Mouse (Mus musculus): ENCODE results near the gene Git2. TPM values are rescaled to one million over a fixed set of nuclear protein-coding genes. Genes with fewer than 3 reads are reported as not detected.

Gene Git2
- total and polyA plus RNA-seq, 3 experiments: 24.0 to 71.7 (median 64.9) TPM

GRCm38 (mm10) chr5:114707265-114708068 is 67.8 kb downstream of the Git2 start, which contains the start of gene Tchp (continued):
- TF ChIP-seq ZKSCAN1 (IDR thresholded peaks at IDR 0.05; ENCODE audit: low read depth, low read length): no peak
- peak; percentile 30; the same call in 1 of the 2 replicates for TF ChIP-seq TCF12 (IDR thresholded peaks at IDR 0.05; ENCODE audit: low read depth, low read length)
- no peak for TF ChIP-seq USF2 (IDR thresholded peaks at IDR 0.05; ENCODE audit: borderline replicate concordance in 1 of 2, insufficient read depth in 1 of 2, low read depth in 1 of 2, low read length in 2 of 2)

- H3K9me3 ChIP-seq (replicated peaks; ENCODE audit: insufficient read depth, low read length): no peaks in the 10 kb centered on the region
- H3K79me2 ChIP-seq (ENCODE audit: control insufficient read depth, insufficient read depth, low read length, poor library complexity): peaks cover under 1% of the 10 kb centered on the region; the same call in 1 of the 2 replicates
- peaks cover 0 to 11% of the 10 kb centered on the region in 2 experiments; a peak in 2 of 4 replicates for H3K4me1 ChIP-seq (ENCODE audit: control insufficient read depth in 1 of 2, insufficient read depth in 2 of 2, low read length in 2 of 2)
- peak; percentile 76 for DNase-seq (ENCODE audit: low read depth, low spot score)
- no peak overlapping the region for H3K27ac ChIP-seq (ENCODE audit: control insufficient read depth, low read depth, low read length)
- H3K36me3 ChIP-seq (ENCODE audit: control insufficient read depth in 1 of 2, insufficient read depth in 2 of 2, low read length in 2 of 2): peaks cover 0 to 3% of the 10 kb centered on the region in 2 experiments; a peak in 2 of 4 replicates
- H3K9ac ChIP-seq (ENCODE audit: control insufficient read depth, low read depth, low read length, poor library complexity, severe bottlenecking): no peak overlapping the region
- H3K4me3 ChIP-seq (ENCODE audit: control insufficient read depth in 1 of 2, insufficient read depth in 1 of 2, low read depth in 2 of 2, low read length in 2 of 2): no peak overlapping the region
- H3K27me3 ChIP-seq (ENCODE audit: control insufficient read depth in 1 of 2, insufficient read depth in 2 of 2, low read length in 2 of 2): no peaks in the 10 kb centered on the region
- no peak for TF ChIP-seq MAX (IDR thresholded peaks at IDR 0.05; ENCODE audit: low read length)
- TF ChIP-seq MYB (IDR thresholded peaks at IDR 0.05; ENCODE audit: low read depth, low read length): no peak
- no peak for TF ChIP-seq BHLHE40 (IDR thresholded peaks at IDR 0.05; ENCODE audit: borderline replicate concordance, low read depth, low read length)
- no peak for TF ChIP-seq CHD2 (IDR thresholded peaks at IDR 0.05; ENCODE audit: low read length)
- no peak for TF ChIP-seq MXI1 (IDR thresholded peaks at IDR 0.05; ENCODE audit: low read depth, low read length)
- no peak for TF ChIP-seq ZMIZ1 (IDR thresholded peaks at IDR 0.05; ENCODE audit: low read depth, low read length)
- peak; percentile 46; the same call in 1 of the 2 replicates for TF ChIP-seq GATA1 (IDR thresholded peaks at IDR 0.05; ENCODE audit: low read depth, low read length)
- TF ChIP-seq SIN3A (IDR thresholded peaks at IDR 0.05; ENCODE audit: low read length): peak; percentile 54
- no peak for TF ChIP-seq EP300 (IDR thresholded peaks at IDR 0.05; ENCODE audit: low read depth in 1 of 2, low read length in 2 of 2)
- peak; percentile 76 for TF ChIP-seq SMC3 (IDR thresholded peaks at IDR 0.05; ENCODE audit: low read depth, low read length)
- no peak for TF ChIP-seq JUND (IDR thresholded peaks at IDR 0.05; ENCODE audit: low read depth, low read length)
- peak; percentile 59 to 85 (median 75) for TF ChIP-seq CTCF (IDR thresholded peaks at IDR 0.05 in 2 of 3, conservative IDR thresholded peaks at IDR 0.05 in 1 of 3; ENCODE audit: control insufficient read depth in 1 of 3, insufficient read depth in 1 of 3, low read depth in 2 of 3, low read length in 3 of 3, poor library complexity in 1 of 3, severe bottlenecking in 1 of 3)
- TF ChIP-seq NELFE (IDR thresholded peaks at IDR 0.05; ENCODE audit: low read depth, low read length): no peak
- TF ChIP-seq RAD21 (IDR thresholded peaks at IDR 0.05; ENCODE audit: low read depth, low read length): peak; percentile 87
- TF ChIP-seq USF1 (IDR thresholded peaks at IDR 0.05; ENCODE audit: low read depth, low read length): no peak
- TF ChIP-seq RCOR1 (IDR thresholded peaks at IDR 0.05; ENCODE audit: low read depth, low read length): no peak
- TF ChIP-seq E2F4 (IDR thresholded peaks at IDR 0.05; ENCODE audit: borderline replicate concordance, low read depth, low read length): no peak
- TF ChIP-seq ELF1 (IDR thresholded peaks at IDR 0.05; ENCODE audit: low read depth, low read length): no peak
- no peak for TF ChIP-seq CHD1 (IDR thresholded peaks at IDR 0.05; ENCODE audit: low read depth, low read length)
- TF ChIP-seq USF2 (IDR thresholded peaks at IDR 0.05; ENCODE audit: borderline replicate concordance in 1 of 2, insufficient read depth in 1 of 2, low read depth in 1 of 2, low read length in 2 of 2): no peak
- TF ChIP-seq UBTF (IDR thresholded peaks at IDR 0.05; ENCODE audit: borderline replicate concordance, insufficient read depth, low read depth, low read length): no peak
- TF ChIP-seq NRF1 (IDR thresholded peaks at IDR 0.05; ENCODE audit: insufficient read depth, low read depth, low read length, poor library complexity, severe bottlenecking): no peak
- no peak for TF ChIP-seq POLR2AphosphoS5 (IDR thresholded peaks at IDR 0.05; ENCODE audit: borderline replicate concordance, low read depth, low read length)
- peak; percentile 51 for TF ChIP-seq TAL1 (IDR thresholded peaks at IDR 0.05; ENCODE audit: low read length)
- peak; percentile 34; the same call in 1 of the 2 replicates for TF ChIP-seq ETS1 (IDR thresholded peaks at IDR 0.05; ENCODE audit: low read depth, low read length)
- TF ChIP-seq TCF12 (IDR thresholded peaks at IDR 0.05; ENCODE audit: low read depth, low read length): peak; percentile 11; the same call in 1 of the 2 replicates
- 0 out of 2 replicates have a peak, but pooled peaks have one; percentile 27 for TF ChIP-seq MYC (IDR thresholded peaks at IDR 0.05; ENCODE audit: low read depth, low read length)
- TF ChIP-seq POLR2AphosphoS2 (IDR thresholded peaks at IDR 0.05; ENCODE audit: low read length): no peak
- TF ChIP-seq ZC3H11A (IDR thresholded peaks at IDR 0.05; ENCODE audit: low read depth, low read length): peak; percentile 55
Observed at GRCm38 (mm10) chr5:114702403-114703392, 72.6 kb downstream of the Git2 start.
